Mouse (Mus musculus) liver, adult 2 months (tissue): ENCODE measurements at regions not wholly inside any gene's neighbourhood (a gene's known extent, or its start where the extent isn't known, plus 50 kb on each side); places are given as distances from the start of the nearest gene placed in this dataset.

Experiments
- CTCF ChIP-seq: fragments of 200-500 bp; IDR thresholded peaks from 2 replicates; pipeline ENCODE4 v1.5.1; 2011; ENCODE audit warnings: low read depth, low read length, control low read depth
- POLR2A ChIP-seq: fragments of 200-500 bp; IDR thresholded peaks from 2 replicates; pipeline ENCODE4 v1.6.1; 2011; ENCODE audit warnings: low read length, control low read depth; ENCODE audit not compliant: insufficient read depth; ENCODE audit errors: extremely low read depth

DNA sequence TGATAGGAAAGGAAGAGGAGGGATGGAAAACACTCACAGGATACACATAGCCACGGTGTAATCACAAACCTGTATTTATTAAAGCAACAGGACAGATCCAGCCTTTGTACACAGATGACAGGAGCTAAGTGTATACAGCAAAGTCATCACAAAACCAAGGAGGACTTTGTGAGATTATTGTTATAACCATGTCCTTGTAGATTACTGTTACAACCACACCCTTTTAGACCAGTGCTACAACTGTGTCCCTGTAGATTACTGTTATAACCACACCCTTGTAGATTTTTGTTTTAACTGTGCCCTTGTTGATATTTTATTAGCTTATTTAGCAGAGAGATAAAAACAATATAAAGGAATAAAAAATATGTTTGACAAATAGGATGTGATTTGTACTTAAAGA is 58.8 kb upstream of the Trh start:
- TF ChIP-seq CTCF (no peak), POLR2A (no peak)
